Mouse (Mus musculus) limb, embryonic 14.5 days (tissue): Measurements from ENCODE around the gene Prss8. TPM values are rescaled to one million over a fixed set of nuclear protein-coding genes. Genes with fewer than 3 reads are reported as not detected.

Experiments
- ATAC-seq: fragments of 200-750 bp; cut with Nextera tagmentation; 2 replicates; pipeline ENCODE4 v1.8.0; 2017; ENCODE audit warnings: low read depth, moderate number of reproducible peaks, moderate TSS enrichment; ENCODE audit not compliant: low FRiP score
- DNase-seq: peaks from one replicate; pipeline ENCODE4 v3.0.0-alpha.2; 2015; ENCODE audit warnings: low spot score
- H3K27ac ChIP-seq: fragments of 300-500 bp; sonication (generic); replicated peaks from 2 replicates; pipeline ENCODE4 v1.5.1; 2014; ENCODE audit warnings: low read depth, mild to moderate bottlenecking, low read length, moderate library complexity, mixed read lengths
- H3K27me3 ChIP-seq: fragments of 300-500 bp; sonication (generic); 2 replicates; pipeline ENCODE4 v1.6.1; 2014; ENCODE audit warnings: low read length, mixed read lengths; ENCODE audit not compliant: control insufficient read depth, insufficient read depth
- H3K36me3 ChIP-seq: fragments of 300-500 bp; sonication (generic); 2 replicates; pipeline ENCODE4 v1.6.1; 2014; ENCODE audit warnings: mild to moderate bottlenecking, low read length, moderate library complexity, mixed read lengths; ENCODE audit not compliant: control insufficient read depth, insufficient read depth
- H3K4me1 ChIP-seq: fragments of 300-500 bp; sonication (generic); 2 replicates; pipeline ENCODE4 v1.6.1; 2014; ENCODE audit warnings: antibody characterized with exemption, low read length, mixed read lengths; ENCODE audit not compliant: control insufficient read depth, insufficient read depth
- H3K4me2 ChIP-seq: fragments of 300-500 bp; sonication (generic); replicated peaks from 2 replicates; pipeline ENCODE4 v1.6.1; 2014; ENCODE audit warnings: low read depth, mild to moderate bottlenecking, low read length, moderate library complexity; ENCODE audit not compliant: severe bottlenecking
- H3K4me3 ChIP-seq: fragments of 300-500 bp; sonication (generic); replicated peaks from 2 replicates; pipeline ENCODE4 v1.5.1; 2014; ENCODE audit warnings: low read length
- H3K9ac ChIP-seq: fragments of 300-500 bp; sonication (generic); 2 replicates; pipeline ENCODE4 v1.6.1; 2014; ENCODE audit warnings: mild to moderate bottlenecking, low read depth, low read length, moderate library complexity; ENCODE audit not compliant: severe bottlenecking
- H3K9me3 ChIP-seq: fragments of 300-500 bp; sonication (generic); 2 replicates; pipeline ENCODE4 v1.6.1; 2016; ENCODE audit warnings: low read length; ENCODE audit not compliant: control insufficient read depth
- POLR2A ChIP-seq: fragments of 200-500 bp; IDR thresholded peaks from 2 replicates; pipeline ENCODE4 v1.8.0; 2012; ENCODE audit warnings: inconsistent platforms, mild to moderate bottlenecking, moderate library complexity, borderline replicate concordance; ENCODE audit not compliant: insufficient read depth, insufficient read length; ENCODE audit errors: extremely low read depth
- WGBS: fragments of 180-500 bp; shearing (Covaris S2); extraction: QIAGEN DNeasy Blood & Tissue Kit; methylation state at CpG from one replicate; pipeline ENCODE4 v1.1.7; 2014; 5-methylcytosine and 5-hydroxymethylcytosine counted together
- polyA plus RNA-seq, 2 experiments: library from polyadenylated mRNA; depleted of rRNA in 1 of 2; stranded (reverse) in 1 of 2; unstranded in 1 of 2; fragments of >200 nt; fragmentation: Nextera tagmentation in 1 of 2; extraction: Ambion mirVana in 1 of 2; gene quantifications; 2 replicates each; pipeline versions ENCODE4 v1.2.1 to v1.2.3; 2012 to 2014

Prss8 gene
- polyA plus RNA-seq, 2 experiments, result 6.2 to 7.0 TPM

DNA sequence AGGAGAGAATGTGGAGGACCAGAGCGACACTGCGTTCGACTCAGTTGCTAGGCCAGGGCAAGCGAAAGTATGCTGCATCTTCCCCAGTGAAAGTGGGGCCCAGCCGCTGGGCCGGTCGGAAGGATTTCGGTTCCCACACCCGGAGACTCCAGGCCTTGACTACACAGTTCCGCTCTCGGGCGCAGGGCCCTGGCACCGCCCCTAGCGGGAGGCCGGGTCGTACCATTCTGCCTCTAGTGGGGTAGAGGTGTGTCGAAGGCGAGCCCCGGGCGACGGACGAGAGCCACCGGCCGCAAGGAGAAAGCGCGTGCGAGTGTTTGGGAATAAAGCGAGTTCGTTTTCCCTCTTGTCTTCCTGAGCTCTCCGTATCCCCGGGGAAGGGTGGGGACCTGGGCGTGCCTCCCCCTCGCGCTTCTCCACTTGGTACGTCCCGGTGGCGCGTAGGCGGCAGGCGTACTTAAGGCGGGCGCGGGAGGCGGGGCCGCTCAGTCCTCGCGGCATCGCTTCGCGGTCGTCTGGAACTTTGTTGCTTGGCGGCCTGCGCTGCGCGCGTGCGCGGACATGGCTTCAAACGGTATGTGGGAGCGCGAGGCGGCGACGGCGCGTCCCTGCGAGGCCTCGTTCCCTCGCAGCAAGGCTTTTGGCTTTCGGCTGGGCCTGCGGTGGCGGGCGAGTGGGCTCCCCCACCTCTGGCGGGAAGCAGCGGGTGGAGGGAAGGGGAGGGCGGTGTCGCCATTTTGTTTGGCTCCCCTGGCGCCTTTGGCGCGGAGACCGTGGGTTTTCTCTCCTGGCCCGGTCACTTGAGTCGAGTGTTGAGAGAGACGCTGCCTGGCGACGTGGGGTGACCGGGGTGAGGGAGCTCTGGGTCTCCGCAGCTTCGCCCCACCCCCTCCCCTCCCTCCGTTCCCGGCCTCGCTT is 37.4 kb upstream of the Prss8 start, which contains the start of gene Fus:
Fus (plus strand) TSS at position 454 of the 918 bp plus-strand sequence.
- whole genome bisulfite sequencing, result 1% methylated on average over 78 of the region's 92 CpGs
- no peaks in the 10 kb centered on the region for H3K27me3 ChIP-seq
- peaks cover 29% of the 10 kb centered on the region for H3K36me3 ChIP-seq
- TF ChIP-seq POLR2A, result peak; percentile 100
- DNase-seq (peak; percentile 95), ATAC-seq (peak; percentile 93)
- peak within 1 kb of the TSS; percentile 99 for H3K9ac ChIP-seq
- H3K27ac ChIP-seq, result peak within 1 kb of the TSS; percentile 96
- peaks cover 14% of the 10 kb centered on the region for H3K4me1 ChIP-seq
- peak within 1 kb of the TSS; percentile 98 for H3K4me3 ChIP-seq
- peak within 1 kb of the TSS; percentile 87 for H3K4me2 ChIP-seq
- no peaks in the 10 kb centered on the region for H3K9me3 ChIP-seq

DNA sequence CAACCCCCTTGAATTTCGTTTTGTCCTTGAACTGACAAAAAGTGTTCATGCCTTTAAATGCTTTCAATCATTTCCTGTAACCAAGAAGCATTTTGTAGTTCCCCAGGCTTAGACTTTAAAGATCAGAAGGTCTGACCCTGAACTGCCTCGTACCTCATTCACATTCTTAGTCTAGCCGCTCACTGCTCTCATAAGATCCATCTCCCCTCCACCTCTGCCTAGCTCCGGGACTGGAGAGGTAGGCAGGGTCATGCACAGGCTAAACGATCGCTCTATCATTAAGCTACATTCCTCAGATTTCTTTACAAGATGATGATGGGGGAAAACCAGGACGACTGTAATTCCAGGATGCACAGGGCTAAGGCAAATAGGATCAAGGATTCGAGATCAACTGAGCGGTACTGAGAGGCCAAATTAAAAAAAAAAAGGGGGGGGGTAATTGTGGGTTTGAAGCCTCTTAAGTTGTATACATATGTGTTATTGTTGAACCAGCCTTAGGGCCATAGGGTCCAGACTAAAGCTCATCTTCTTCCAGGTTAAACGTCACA is 36.5 kb upstream of the Prss8 start:
- Histone ChIP-seq H3K4me1 (peaks cover 14% of the 10 kb centered on the region), H3K27me3 (no peaks in the 10 kb centered on the region), H3K27ac (peak overlapping the region; percentile 96), H3K36me3 (peaks cover 21% of the 10 kb centered on the region), H3K4me2 (peak overlapping the region; percentile 68), H3K9me3 (no peaks in the 10 kb centered on the region), H3K4me3 (peak overlapping the region; percentile 98), H3K9ac (peak overlapping the region; percentile 99)
- WGBS, result 5% methylated on average over 10 of the region's 10 CpGs
- TF ChIP-seq POLR2A, result no peak
- no peak for DNase-seq
- no peak for ATAC-seq

DNA sequence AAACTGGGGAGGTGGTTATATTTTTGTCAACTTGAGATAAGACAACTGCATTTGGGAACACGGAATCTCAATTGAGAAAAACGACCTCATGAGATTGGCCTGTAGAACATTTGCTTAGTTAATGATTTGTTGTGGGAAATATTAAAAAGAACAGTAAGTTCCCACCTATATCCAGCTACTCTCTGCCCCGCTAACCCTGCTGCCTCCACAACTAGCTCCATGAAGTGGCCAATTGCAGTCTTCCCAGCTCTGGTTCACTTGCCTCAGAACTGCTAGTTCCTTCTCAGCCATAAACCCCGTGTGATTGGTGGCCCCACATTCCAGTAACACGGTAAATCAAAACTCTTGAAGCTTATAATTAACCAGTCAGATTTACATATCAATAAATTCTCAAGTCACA is 29.5 kb upstream of the Prss8 start:
- no peak for TF ChIP-seq POLR2A
- H3K4me2 ChIP-seq, result no peak overlapping the region
- no peak for DNase-seq
- H3K27me3 ChIP-seq, result no peaks in the 10 kb centered on the region
- H3K4me1 ChIP-seq, result no peaks in the 10 kb centered on the region
- WGBS, result 62% methylated on average over 5 of the region's 5 CpGs
- H3K27ac ChIP-seq, result no peak overlapping the region
- H3K4me3 ChIP-seq, result no peak overlapping the region
- H3K9ac ChIP-seq, result no peak overlapping the region
- H3K36me3 ChIP-seq, result no peaks in the 10 kb centered on the region
- no peaks in the 10 kb centered on the region for H3K9me3 ChIP-seq
- ATAC-seq, result no peak

DNA sequence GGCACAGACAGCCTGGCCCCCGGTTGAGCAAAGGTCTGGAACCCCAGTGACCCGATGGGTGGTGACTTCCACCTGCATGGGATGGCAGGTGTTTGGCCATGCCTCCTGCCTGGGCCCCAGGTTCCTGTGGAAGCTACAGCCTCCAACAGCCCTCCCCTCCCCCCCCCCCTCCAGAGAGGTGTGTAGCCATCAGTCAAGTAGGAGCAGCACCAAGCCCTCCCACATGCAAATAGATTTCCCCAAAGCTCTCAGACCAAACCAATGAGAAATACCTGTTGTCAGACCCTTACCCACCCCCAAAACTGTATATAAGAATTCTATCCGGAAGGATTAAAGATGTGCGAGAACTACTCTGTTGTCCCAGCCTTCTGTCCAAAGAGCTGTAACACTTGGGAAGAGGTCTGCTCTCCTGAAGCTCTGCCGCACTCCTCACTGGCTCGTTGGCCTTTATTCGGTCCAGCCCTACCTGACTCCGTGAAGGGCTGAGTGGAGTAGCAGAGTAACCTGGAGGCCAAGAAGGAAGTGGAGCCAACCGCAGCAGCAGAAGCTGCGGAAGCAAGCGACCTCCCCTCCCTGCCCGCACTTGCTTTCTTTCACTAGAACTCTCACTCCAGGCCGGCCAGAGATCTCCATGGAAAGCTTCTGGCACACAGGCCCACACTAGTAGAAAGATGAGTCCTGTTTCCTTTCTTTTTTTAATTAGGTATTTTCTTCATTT is 23.1 kb upstream of the Prss8 start:
- H3K4me3 ChIP-seq, result no peak overlapping the region
- no peak for TF ChIP-seq POLR2A
- ATAC-seq (no peak), DNase-seq (no peak)
- no peaks in the 10 kb centered on the region for H3K27me3 ChIP-seq
- H3K9ac ChIP-seq, result no peak overlapping the region
- no peak overlapping the region for H3K4me2 ChIP-seq
- H3K9me3 ChIP-seq, result no peaks in the 10 kb centered on the region
- WGBS, result 33% methylated on average over 13 of the region's 13 CpGs
- no peaks in the 10 kb centered on the region for H3K36me3 ChIP-seq
- no peaks in the 10 kb centered on the region for H3K4me1 ChIP-seq
- H3K27ac ChIP-seq, result no peak overlapping the region

DNA sequence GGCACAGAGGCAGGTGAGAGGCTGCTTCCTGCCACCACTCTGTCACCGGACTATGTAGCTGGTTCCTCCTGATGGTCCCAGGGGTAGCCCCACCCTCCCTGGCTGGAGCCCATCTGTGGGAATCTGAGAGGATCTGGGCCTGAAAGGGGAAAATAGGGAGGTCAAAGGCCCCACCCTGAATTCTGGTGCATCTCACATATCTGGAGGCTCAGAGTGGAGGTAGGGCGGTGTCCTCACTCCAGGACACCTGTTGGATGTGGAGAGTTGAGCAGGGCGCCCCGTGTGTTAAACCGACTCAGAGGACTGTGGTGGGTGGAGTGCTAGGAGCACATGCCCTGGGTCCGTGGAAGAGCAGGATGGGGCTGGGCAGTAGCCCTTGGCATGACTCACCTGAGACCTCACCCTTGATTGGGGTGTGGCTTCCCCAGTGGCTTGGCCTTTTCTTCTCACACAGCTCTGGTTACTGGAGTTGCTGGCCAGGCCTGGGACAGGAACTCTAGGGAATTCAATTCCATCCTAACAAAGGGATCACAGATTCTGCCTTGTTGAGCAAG is 16.6 kb upstream of the Prss8 start, which contains the start of gene Prss36:
Prss36 (minus strand) TSS at position 256 of the 554 bp plus-strand sequence.
- H3K27ac ChIP-seq, result no peak within 1 kb of the TSS
- no peak within 1 kb of the TSS for H3K4me2 ChIP-seq
- 65% methylated on average over 6 of the region's 6 CpGs for WGBS
- DNase-seq (no peak), ATAC-seq (no peak)
- H3K9ac ChIP-seq, result no peak within 1 kb of the TSS
- H3K36me3 ChIP-seq, result no peaks in the 10 kb centered on the region
- H3K4me3 ChIP-seq, result no peak within 1 kb of the TSS
- H3K9me3 ChIP-seq, result no peaks in the 10 kb centered on the region
- H3K27me3 ChIP-seq, result peaks cover 26% of the 10 kb centered on the region; the same call in 1 of the 2 replicates
- TF ChIP-seq POLR2A, result no peak
- no peaks in the 10 kb centered on the region for H3K4me1 ChIP-seq
